Mouse (Mus musculus): Measurements from ENCODE around the gene Defb36.

DNA sequence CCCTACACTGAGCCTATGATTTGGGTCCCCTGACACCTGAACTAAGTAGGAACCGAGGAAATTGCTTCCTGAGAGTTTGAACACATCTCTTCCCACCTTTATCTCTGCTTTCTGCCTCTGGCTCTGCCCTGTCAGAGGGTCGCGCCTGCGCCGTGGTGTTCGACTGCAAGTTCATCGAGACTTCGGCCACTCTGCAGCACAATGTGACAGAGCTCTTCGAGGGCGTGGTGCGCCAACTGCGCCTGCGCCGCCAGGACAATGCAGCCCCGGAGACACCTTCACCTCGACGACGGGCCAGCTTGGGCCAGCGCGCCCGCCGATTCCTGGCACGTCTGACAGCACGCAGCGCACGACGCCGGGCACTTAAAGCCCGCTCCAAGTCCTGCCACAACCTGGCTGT, 30.2 kb downstream of the Defb36 start:
- TF ChIP-seq FLI1 (IDR thresholded peaks at IDR 0.05; ENCODE audit: low read length) (no peak), GATA1 (IDR thresholded peaks at IDR 0.05; ENCODE audit: borderline replicate concordance, low read length) (no peak)
